Mouse (Mus musculus): ENCODE measurements around the gene Arfrp1.

DNA sequence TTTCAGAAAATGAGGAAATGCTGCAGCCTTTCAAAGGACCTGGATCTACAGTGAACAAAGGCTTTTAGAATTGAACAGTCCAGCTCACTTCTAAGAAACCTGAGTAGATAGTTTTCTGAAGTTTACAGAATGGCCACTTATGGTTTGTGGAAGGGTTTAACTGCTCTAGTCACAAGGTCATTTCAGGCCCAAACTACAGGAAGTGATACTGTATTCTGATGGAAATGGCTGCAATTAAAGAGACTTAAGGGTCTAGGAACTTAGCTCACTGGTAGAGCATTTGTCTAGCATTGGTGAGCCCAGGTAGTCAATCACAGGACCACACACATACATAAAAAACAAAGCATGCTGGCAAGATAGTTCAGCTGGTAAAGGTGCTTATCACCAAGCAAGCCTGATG is 32.7 kb downstream of the Arfrp1 start:
- TF ChIP-seq CTCF (conservative IDR thresholded peaks at IDR 0.05; ENCODE audit: low read length) (no peak), POU5F1 (IDR thresholded peaks at IDR 0.05; ENCODE audit: borderline replicate concordance, low read length) (peak; percentile 29; the same call in 1 of the 2 replicates)

Data from E14TG2a.4 (cell line).